Mouse (Mus musculus) lung, postnatal 4 days (tissue): ENCODE measurements around the gene Itgb5.

Experiments used
- DNase-seq, 2 experiments: peaks; one replicate each; pipeline ENCODE4 v3.0.0; 2021

Itgb5 gene

DNA sequence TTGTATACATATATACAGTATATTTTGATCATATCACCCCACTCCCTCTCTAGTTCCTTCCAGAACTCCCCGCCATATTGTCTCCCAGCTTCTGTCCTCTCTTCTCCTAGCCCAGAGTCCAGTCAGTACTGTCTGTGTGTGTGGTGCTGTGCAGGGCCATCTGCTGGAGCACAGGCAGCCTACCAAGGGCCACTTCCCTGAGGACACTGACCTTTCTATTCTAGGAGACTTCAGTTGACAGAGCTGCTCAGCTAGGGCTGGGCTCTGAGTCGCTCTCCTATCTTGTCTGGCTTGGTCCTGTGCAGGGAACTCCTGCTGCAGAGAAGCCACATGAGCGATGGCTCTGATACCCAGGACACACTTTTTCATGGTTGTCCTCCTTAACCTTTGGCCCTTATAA lies 166.0 kb downstream of the Itgb5 start:
- DNase-seq, result no peak

DNA sequence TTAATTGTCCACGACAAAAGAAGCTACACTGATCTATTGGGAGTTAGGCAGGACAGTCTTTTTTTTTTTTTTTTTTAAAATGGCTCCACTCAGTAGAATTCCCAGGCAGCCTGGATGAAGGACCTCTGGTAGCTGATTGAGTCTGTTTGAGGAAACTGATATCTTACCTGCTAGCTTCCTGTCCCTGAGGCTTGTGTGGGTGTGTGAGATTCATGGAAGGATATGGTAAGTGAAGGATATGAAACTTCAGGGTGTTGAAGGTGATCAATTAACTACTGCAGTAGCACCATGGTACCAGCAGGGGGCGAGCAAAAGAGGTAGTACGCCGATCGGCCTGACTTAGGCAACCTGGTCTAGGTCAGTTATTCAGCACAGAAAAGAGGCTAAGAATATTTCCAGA lies 166.6 kb downstream of the Itgb5 start:
- DNase-seq, result peak in 1 of 2 experiments; percentile 63

DNA sequence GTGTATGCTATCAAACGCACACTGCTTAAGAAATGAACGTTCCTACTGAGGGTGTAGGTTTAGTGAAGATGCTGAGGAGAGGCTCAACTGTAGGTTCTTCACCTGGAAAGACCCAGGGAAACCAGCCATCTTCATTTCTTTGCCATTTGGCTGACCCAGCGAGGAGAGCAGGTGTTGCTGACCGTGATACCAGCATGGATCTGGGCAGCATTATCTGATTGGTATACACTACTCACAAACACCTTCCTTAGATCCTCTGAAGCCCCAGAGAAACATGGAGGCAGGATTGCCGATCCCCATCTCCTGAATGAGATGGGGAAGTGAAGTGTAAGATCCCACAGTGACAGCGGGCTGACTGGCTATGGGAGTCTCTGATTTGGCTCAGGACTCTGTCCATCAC lies 168.5 kb downstream of the Itgb5 start:
- no peak for DNase-seq
